Mouse (Mus musculus): ENCODE measurements around the gene Ccdc42. TPM values are rescaled to one million over a fixed set of nuclear protein-coding genes. Genes with fewer than 3 reads are reported as not detected.
A peak's percentile ranks its signal among the peaks of the same experiment; 100 is the strongest.

Ccdc42 gene
- polyA plus RNA-seq, 1 experiment, result 79.1 TPM

DNA sequence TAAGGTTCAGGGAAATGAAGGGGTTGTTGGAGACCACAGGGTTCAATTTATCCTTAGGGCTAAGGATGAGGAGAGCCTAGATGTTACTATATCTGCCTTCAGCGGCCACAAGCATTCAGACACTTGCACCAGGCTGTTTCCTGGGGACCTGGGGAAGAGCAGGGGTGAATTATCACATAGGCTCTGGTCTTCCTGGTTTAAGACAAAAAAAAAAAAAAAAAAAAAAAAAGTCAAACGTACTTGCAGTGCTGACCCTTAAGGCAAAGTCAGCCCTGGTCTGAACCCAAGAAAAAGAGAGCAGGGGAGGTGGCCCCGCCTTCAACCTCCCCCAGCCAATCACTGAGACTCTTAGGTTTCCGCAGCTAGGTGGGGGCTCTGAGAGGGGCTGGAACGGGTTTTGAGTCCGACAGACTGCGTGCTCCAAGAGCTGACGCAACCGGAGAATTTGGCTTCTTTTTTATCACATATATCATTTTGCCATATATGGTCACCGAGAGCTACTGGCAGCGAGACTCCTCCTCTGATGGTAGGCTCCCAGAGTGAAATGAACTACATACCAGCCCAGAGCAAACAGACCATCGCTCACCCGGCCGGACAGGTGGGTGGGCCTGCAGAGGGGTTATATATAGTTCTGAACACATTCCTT lies 36.5 kb downstream of the Ccdc42 start:
- TF ChIP-seq POLR2A (IDR thresholded peaks at IDR 0.05; ENCODE audit: control insufficient read depth, low read depth, low read length) (no peak), CTCF (IDR thresholded peaks at IDR 0.05; ENCODE audit: control insufficient read depth, insufficient read depth, insufficient replicate concordance, low read depth, low read length) (no peak)
- Histone ChIP-seq H3K27me3 (ENCODE audit: control insufficient read depth, insufficient read depth, low read length) (no peaks in the 10 kb centered on the region), H3K4me3 (ENCODE audit: control insufficient read depth, low read depth, low read length) (no peak overlapping the region), H3K36me3 (ENCODE audit: control insufficient read depth, insufficient read depth, low read length) (no peaks in the 10 kb centered on the region), H3K27ac (ENCODE audit: control insufficient read depth, insufficient read depth, low read depth, low read length) (no peak overlapping the region), H3K4me1 (ENCODE audit: control insufficient read depth, insufficient read depth, low read length) (peaks cover 5% of the 10 kb centered on the region; the same call in 1 of the 2 replicates)

DNA sequence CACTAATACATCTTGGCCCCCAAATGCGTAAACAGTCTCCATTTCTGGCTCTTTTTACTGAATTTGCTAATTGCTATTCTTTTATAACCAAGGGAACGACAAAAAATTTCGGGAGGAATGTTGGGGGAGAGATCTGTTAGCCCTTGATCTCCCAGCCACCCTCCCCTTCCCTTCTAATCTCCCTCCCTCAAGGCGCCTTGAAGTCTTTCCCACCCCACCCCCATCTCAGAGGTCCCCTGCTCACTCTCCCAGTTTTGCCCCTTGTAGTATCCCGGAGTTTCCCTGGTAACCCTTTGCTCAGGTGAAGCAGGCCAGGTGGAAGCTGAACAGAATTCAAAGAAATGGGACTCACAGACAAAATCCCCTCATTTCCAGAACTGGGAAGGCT lies 37.0 kb downstream of the Ccdc42 start:
- Histone ChIP-seq H3K27ac (ENCODE audit: control insufficient read depth, insufficient read depth, low read depth, low read length) (no peak overlapping the region; the same call in 1 of the 2 replicates), H3K4me3 (ENCODE audit: control insufficient read depth, low read depth, low read length) (no peak overlapping the region), H3K4me1 (ENCODE audit: control insufficient read depth, insufficient read depth, low read length) (peaks cover 5% of the 10 kb centered on the region; the same call in 1 of the 2 replicates), H3K36me3 (ENCODE audit: control insufficient read depth, insufficient read depth, low read length) (no peaks in the 10 kb centered on the region), H3K27me3 (ENCODE audit: control insufficient read depth, insufficient read depth, low read length) (no peaks in the 10 kb centered on the region)
- TF ChIP-seq POLR2A (IDR thresholded peaks at IDR 0.05; ENCODE audit: control insufficient read depth, low read depth, low read length) (no peak), CTCF (IDR thresholded peaks at IDR 0.05; ENCODE audit: control insufficient read depth, insufficient read depth, insufficient replicate concordance, low read depth, low read length) (no peak)

GRCm38 (mm10) chr11:68631611-68632316 lies 44.9 kb downstream of the Ccdc42 start:
- H3K36me3 ChIP-seq (ENCODE audit: control insufficient read depth, insufficient read depth, low read length), result no peaks in the 10 kb centered on the region
- no peak overlapping the region for H3K27ac ChIP-seq (ENCODE audit: control insufficient read depth, insufficient read depth, low read depth, low read length)
- no peak overlapping the region for H3K4me3 ChIP-seq (ENCODE audit: control insufficient read depth, low read depth, low read length)
- no peaks in the 10 kb centered on the region for H3K4me1 ChIP-seq (ENCODE audit: control insufficient read depth, insufficient read depth, low read length)
- H3K27me3 ChIP-seq (ENCODE audit: control insufficient read depth, insufficient read depth, low read length), result no peaks in the 10 kb centered on the region
- no peak for TF ChIP-seq POLR2A (IDR thresholded peaks at IDR 0.05; ENCODE audit: control insufficient read depth, low read depth, low read length)
- TF ChIP-seq CTCF (IDR thresholded peaks at IDR 0.05; ENCODE audit: control insufficient read depth, insufficient read depth, insufficient replicate concordance, low read depth, low read length), result no peak

- Histone ChIP-seq H3K27me3 (ENCODE audit: control insufficient read depth, insufficient read depth, low read length) (no peaks in the 10 kb centered on the region), H3K4me1 (ENCODE audit: control insufficient read depth, insufficient read depth, low read length) (no peaks in the 10 kb centered on the region), H3K4me3 (ENCODE audit: control insufficient read depth, low read depth, low read length) (no peak overlapping the region), H3K36me3 (ENCODE audit: control insufficient read depth, insufficient read depth, low read length) (no peaks in the 10 kb centered on the region), H3K27ac (ENCODE audit: control insufficient read depth, insufficient read depth, low read depth, low read length) (peak overlapping the region; percentile 29; the same call in 1 of the 2 replicates)
- TF ChIP-seq CTCF (IDR thresholded peaks at IDR 0.05; ENCODE audit: control insufficient read depth, insufficient read depth, insufficient replicate concordance, low read depth, low read length) (no peak), POLR2A (IDR thresholded peaks at IDR 0.05; ENCODE audit: control insufficient read depth, low read depth, low read length) (no peak)
Measured at GRCm38 (mm10) chr11:68637861-68638615, 51.2 kb downstream of the Ccdc42 start.

DNA sequence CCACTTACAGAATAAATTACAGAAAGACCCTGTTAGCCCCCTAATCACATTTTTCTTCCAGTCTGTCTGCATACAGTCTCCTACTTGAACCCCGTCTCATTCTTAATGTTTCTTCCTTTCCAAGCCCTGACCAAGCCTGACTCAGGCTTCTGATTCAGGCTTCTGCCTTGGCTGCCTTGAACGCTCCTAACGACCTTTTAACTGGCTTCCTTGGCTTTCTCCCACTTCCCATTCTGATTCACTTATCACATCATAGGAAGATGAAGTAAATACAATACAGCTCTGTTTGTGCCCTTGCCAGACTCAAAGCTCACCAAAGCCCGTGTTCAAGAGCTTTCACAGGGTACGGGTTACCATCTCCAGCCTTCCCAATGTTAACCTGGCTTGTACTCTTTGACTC lies 54.5 kb downstream of the Ccdc42 start:
- Histone ChIP-seq H3K27me3 (ENCODE audit: control insufficient read depth, insufficient read depth, low read length) (no peaks in the 10 kb centered on the region), H3K4me1 (ENCODE audit: control insufficient read depth, insufficient read depth, low read length) (no peaks in the 10 kb centered on the region), H3K36me3 (ENCODE audit: control insufficient read depth, insufficient read depth, low read length) (no peaks in the 10 kb centered on the region), H3K4me3 (ENCODE audit: control insufficient read depth, low read depth, low read length) (no peak overlapping the region), H3K27ac (ENCODE audit: control insufficient read depth, insufficient read depth, low read depth, low read length) (no peak overlapping the region)
- no peak for TF ChIP-seq CTCF (IDR thresholded peaks at IDR 0.05; ENCODE audit: control insufficient read depth, insufficient read depth, insufficient replicate concordance, low read depth, low read length)
- TF ChIP-seq POLR2A (IDR thresholded peaks at IDR 0.05; ENCODE audit: control insufficient read depth, low read depth, low read length), result no peak

DNA sequence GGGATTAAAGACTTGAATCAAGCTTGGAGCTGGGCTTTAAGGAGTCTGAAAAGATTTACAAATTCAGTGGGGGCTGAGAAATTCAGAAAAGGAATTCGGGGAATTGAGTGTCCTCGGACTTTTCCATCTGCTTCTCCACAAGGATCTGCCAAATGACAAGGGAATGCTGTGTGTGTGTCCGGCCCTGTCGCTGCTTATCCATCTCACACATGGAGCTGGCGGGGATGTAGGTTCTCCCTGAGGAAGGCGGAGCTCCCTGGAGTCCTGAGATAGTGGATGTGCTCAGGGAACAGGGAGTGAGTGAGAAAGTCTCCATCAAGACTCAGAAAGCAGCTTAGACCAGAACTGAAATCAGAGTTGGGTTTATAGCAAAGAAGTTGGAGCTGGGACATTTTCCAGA lies 58.0 kb downstream of the Ccdc42 start:
- Histone ChIP-seq H3K36me3 (ENCODE audit: control insufficient read depth, insufficient read depth, low read length) (no peaks in the 10 kb centered on the region), H3K27ac (ENCODE audit: control insufficient read depth, insufficient read depth, low read depth, low read length) (no peak overlapping the region)

More for the DNA sequence above, 58.0 kb downstream of the Ccdc42 start:
- Histone ChIP-seq H3K4me1 (ENCODE audit: control insufficient read depth, insufficient read depth, low read length) (peaks cover 5% of the 10 kb centered on the region), H3K4me3 (ENCODE audit: control insufficient read depth, low read depth, low read length) (no peak overlapping the region), H3K27me3 (ENCODE audit: control insufficient read depth, insufficient read depth, low read length) (no peaks in the 10 kb centered on the region)
- no peak for TF ChIP-seq CTCF (IDR thresholded peaks at IDR 0.05; ENCODE audit: control insufficient read depth, insufficient read depth, insufficient replicate concordance, low read depth, low read length)
- TF ChIP-seq POLR2A (IDR thresholded peaks at IDR 0.05; ENCODE audit: control insufficient read depth, low read depth, low read length), result no peak

Other genes with a start within 250 kb of the Ccdc42 start
- 1.6 and 2.4 TPM in 2 replicates for gene Ntn1, start 186.2 kb upstream of the Ccdc42 start, polyA plus RNA-seq (2012; rRNA removed)
- gene Pik3r5, start 154.9 kb upstream of the Ccdc42 start, polyA plus RNA-seq (2012; rRNA removed), result 0.69 and 0.77 TPM in 2 replicates
- gene Pik3r6, start 84.0 kb upstream of the Ccdc42 start, polyA plus RNA-seq (2012; rRNA removed), result 5.4 and 5.8 TPM in 2 replicates
- 7.9 and 9.2 TPM in 2 replicates for gene Mfsd6l, start 30.8 kb upstream of the Ccdc42 start, polyA plus RNA-seq (2012; rRNA removed)
- gene Myh10, start 104.5 kb downstream of the Ccdc42 start, polyA plus RNA-seq (2012; rRNA removed), result 35.7 and 44.2 TPM in 2 replicates